Mouse (Mus musculus): Measurements from ENCODE around the gene Adgrb3.
"Not testable (repeated sequence)": the region's sequence is repeated elsewhere in the genome, so short reads cannot be mapped to it uniquely, and the experiment has no call there.

The Adgrb3 gene

GRCm38 (mm10) chr1:25754528-25754927 is 75.0 kb downstream of the Adgrb3 start:
- ATAC-seq (ENCODE audit: insufficient number of reproducible peaks, low FRiP score, low TSS enrichment): peak; percentile 59; the same call in 1 of the 2 replicates

- ATAC-seq (ENCODE audit: insufficient number of reproducible peaks, low FRiP score, low TSS enrichment): no peak
Measured at GRCm38 (mm10) chr1:25745575-25745974, 83.9 kb downstream of the Adgrb3 start.

- peak; percentile 88 for ATAC-seq (ENCODE audit: insufficient number of reproducible peaks, low FRiP score, low TSS enrichment)
Measured at GRCm38 (mm10) chr1:25744736-25745135, 84.8 kb downstream of the Adgrb3 start.

DNA sequence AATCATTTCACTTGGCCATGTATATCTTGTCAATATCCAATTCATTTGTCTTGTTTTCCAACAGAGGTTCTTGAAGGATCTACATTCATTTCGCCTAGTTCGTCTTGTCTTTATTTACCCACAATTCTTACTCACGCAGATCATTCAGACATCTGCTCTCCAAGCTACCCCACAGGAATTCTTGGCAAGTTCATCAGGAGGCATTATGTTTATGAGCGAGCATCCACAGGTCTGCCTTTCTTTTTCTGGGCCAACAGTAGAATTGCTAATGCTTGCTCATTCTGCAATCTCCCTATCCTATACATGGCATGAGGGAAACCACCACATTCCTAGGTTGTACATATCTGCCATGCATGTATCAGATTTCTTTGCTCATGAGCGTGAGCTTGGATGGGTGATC is 99.7 kb downstream of the Adgrb3 start:
- peak; percentile 70; the same call in 1 of the 2 replicates for ATAC-seq (ENCODE audit: insufficient number of reproducible peaks, low FRiP score, low TSS enrichment)

- ATAC-seq (ENCODE audit: insufficient number of reproducible peaks, low FRiP score, low TSS enrichment): peak; percentile 64; the same call in 1 of the 2 replicates
Measured at GRCm38 (mm10) chr1:25711474-25711873, 118.0 kb downstream of the Adgrb3 start.

DNA sequence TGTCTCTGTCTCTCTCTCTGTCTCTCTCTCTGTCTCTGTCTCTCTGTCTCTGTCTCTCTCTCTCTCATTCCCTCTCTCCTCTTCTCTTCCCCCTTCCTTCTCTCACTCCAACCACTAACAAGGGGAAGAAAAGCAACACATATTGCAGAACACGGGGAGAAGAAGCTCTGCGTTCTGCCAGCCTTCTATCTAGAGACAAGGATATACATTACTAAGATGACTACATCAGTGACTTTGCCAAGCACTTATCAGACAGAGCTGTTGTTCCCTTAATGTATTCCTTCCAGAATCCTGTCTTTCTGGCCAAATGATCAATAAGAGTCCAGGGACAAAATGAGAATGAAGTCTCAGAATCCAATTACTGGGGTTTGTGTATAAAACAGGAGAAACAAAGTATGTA is 123.2 kb downstream of the Adgrb3 start:
- no peak for ATAC-seq (ENCODE audit: insufficient number of reproducible peaks, low FRiP score, low TSS enrichment)

DNA sequence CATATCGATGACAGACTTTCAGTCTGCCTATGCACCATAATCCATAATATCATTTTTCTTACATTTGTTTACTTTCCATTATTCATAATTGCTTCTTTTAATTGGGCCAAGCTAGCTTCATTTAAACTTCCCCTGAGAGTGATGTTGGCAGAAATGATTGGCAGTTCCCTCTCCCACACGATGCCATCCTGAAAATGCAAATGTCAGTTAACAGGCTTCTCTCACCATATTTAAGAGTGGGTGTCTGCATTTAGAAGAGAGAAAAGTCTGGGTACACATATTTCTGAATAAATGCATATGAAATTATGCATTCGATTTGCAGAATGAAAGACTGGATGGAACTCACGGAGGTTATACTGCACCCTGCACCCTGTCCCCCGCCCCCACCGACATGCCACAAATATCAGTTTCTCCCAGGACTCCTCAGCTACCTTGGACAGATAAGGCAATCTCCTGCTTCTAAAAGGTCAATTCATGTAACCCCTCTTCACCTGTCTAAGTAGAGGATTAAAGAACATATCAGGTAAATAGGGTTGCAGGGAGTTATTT is 130.7 kb downstream of the Adgrb3 start:
- no peak for ATAC-seq (ENCODE audit: insufficient number of reproducible peaks, low FRiP score, low TSS enrichment)

DNA sequence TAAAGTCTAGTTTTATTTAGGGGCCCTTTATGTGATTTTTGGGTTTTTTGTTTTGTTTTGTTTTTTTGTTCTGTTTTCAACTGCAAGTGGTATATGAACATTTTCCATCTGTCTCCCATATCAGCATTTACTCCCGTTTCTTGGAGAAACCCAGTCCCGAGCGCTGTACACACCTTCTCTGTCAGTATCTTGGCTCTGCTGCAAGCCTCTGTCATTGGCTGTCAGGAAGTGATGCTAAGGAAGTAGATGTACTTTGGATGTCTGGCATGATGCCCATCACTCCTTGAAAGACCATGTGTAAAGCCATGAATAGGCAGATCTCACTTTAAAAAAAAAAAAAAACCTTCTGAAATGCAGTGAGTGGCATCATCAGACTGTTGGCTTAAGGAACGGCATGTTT is 132.3 kb downstream of the Adgrb3 start:
- no peak for ATAC-seq (ENCODE audit: insufficient number of reproducible peaks, low FRiP score, low TSS enrichment)

DNA sequence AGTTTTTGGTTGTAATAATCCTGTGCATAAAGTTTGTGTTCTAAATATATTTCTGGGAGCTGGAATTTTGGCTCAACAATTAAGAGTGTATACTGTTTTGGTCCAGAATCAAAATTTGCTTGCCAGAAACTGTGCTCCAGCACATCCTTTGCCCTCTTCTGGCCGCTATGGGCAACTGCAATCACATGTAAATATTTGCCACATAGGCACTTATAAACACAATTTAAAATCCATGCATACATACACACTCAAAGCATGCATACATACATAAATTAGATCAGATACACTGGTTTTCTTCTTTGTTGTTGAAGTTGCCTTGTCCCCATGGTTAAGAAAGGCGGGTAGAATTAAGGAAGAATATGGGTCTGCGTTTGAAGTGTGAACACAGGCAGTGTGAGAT is 132.7 kb downstream of the Adgrb3 start:
- ATAC-seq (ENCODE audit: insufficient number of reproducible peaks, low FRiP score, low TSS enrichment): no peak

GRCm38 (mm10) chr1:25682118-25682517 is 147.4 kb downstream of the Adgrb3 start:
- peak; percentile 68; the same call in 1 of the 2 replicates for ATAC-seq (ENCODE audit: insufficient number of reproducible peaks, low FRiP score, low TSS enrichment)

- ATAC-seq (ENCODE audit: insufficient number of reproducible peaks, low FRiP score, low TSS enrichment): no peak
Measured at GRCm38 (mm10) chr1:25679656-25680055, 149.9 kb downstream of the Adgrb3 start.

DNA sequence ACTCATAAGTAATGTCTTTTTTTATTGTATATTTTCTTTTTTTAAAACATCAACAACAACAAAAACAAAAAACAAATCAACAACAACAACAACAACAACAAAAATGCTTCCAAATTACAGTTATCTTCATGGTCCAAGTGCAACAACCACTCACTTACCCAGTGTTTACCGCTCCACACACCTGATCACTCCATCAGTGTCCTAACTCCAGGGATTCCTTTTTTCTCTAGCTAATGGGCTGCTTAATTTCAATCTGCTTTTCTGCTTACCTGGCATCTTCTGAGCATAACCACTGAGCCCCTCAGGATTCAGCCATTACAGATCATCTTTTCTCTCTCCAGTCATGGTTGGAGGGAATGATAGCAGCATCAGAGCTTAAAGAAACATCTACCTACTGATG is 176.8 kb downstream of the Adgrb3 start:
- ATAC-seq (ENCODE audit: insufficient number of reproducible peaks, low FRiP score, low TSS enrichment): 0 out of 2 replicates have a peak, but pooled peaks have one; percentile 20

DNA sequence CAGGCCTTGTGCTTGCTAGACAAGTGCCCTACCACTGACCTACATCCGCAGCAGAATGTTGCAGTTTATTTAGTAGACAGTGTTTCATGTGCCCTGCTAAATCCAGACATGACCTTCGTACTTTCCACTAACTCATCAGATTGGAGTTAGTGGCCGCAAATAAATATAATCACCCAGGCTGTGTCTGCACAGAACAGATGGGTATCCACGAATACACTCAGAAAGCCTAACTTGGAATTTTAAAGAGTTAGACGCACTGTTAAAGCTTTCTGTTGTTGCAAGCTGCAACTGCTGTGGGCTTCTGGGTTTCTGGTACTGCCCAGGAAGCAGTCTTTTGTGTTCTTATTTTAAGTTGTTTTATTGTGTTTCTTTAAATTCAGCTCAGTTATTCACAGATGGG is 185.3 kb downstream of the Adgrb3 start:
- no peak for ATAC-seq (ENCODE audit: insufficient number of reproducible peaks, low FRiP score, low TSS enrichment)

DNA sequence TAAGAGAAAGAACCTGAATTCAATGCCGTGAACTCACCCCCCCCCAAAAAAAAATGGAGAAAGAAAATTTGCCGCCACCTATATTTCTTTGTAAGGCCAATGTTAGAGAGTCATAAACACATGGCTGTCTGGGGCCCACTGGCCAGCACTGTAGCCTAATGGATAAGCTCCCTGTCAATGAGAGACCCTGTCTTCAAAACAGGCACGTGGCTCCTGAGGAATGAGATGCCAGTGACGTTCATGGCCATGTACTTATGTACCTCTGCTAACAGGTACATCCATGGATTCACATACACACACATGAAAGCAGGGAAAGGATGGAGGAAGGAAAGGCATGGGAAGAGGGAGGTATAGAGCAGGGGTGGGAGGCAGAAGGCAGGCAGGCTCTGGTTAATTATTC is 208.0 kb downstream of the Adgrb3 start:
- ATAC-seq (ENCODE audit: insufficient number of reproducible peaks, low FRiP score, low TSS enrichment): no peak; the same call in 1 of the 2 replicates

DNA sequence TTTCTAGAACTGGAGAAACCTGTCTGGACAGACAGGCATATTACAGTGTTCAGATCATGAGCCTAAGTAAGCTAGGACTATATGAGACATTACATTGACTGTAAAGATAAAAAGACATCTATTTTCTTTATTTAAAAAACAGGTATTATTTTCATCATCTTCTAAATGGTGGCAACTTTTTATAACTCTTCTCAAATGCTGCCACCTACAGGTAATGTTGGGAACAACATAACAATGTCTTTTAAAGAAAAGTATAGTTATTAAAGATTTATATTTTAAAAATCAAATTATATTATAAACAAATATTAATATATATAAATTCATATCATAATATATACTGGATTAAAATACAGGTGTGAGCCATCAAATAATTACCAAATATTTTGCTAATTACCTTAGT is 212.6 kb downstream of the Adgrb3 start:
- no peak for ATAC-seq (ENCODE audit: insufficient number of reproducible peaks, low FRiP score, low TSS enrichment)

GRCm38 (mm10) chr1:25610776-25611175 is 218.7 kb downstream of the Adgrb3 start:
- not testable (repeated sequence) for ATAC-seq (ENCODE audit: insufficient number of reproducible peaks, low FRiP score, low TSS enrichment)

DNA sequence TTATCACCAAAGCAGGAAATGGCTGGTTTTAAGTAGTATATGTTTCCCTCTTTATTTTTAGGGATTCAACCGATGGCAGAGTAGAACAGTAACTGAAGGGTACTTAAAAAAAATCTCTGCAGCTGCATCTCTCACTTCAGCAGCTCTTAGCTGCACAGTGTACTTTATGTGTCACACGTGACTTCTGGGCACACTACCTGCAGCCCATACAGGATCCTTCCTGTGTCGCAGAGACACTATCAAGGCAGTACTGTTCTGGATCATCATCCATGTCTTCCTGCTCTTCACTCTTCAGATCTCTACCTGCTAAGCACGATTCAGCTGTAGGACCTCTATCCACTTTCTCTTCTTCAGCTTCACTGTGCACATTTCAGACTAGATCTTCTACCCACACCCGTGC is 230.6 kb downstream of the Adgrb3 start:
- no peak for ATAC-seq (ENCODE audit: insufficient number of reproducible peaks, low FRiP score, low TSS enrichment)

DNA sequence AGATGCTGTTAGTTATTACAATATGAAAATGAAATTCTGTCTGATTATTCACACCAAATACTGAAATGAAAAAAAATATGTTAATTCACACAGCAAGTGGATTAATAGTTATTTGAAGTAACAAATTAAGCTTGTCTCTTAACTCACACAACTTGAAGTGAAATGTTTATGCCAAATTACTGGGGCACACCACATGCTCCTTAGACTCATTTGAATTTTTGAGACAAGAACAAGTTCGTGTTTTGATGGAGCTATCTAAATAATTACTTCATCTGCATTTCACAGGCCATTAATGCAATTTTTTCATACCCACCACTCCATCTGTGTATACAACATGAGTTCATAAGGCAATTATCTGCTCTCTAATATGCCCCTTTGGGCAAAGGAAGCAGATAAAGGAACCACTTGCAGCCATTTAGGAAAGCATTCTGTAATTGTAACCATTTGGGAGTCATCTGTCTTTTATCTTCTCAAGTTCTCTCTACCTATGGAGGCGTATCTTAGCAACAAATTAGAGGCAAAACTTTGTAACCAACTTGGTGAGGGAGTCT is 240.9 kb downstream of the Adgrb3 start:
- no peak for ATAC-seq (ENCODE audit: insufficient number of reproducible peaks, low FRiP score, low TSS enrichment)

DNA sequence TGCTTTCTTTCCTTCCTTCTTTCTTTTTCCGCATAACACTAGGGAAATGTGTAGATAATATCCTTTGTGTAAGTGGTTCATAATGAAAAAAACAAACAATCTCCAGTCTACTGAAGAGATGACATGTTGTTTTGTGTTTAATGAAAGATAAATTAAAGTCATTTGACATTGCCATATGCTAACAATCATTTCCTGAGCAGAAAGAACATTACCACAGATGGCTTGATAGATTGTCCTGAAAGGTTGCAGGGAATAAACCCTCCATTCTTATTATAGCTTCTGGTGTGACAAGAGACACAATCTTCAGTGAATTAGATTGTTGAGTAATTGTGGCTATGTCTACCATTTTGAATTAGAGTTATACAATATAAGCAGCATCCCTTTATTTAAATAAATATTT is 247.8 kb downstream of the Adgrb3 start:
- peak; percentile 69 for ATAC-seq (ENCODE audit: insufficient number of reproducible peaks, low FRiP score, low TSS enrichment)

DNA sequence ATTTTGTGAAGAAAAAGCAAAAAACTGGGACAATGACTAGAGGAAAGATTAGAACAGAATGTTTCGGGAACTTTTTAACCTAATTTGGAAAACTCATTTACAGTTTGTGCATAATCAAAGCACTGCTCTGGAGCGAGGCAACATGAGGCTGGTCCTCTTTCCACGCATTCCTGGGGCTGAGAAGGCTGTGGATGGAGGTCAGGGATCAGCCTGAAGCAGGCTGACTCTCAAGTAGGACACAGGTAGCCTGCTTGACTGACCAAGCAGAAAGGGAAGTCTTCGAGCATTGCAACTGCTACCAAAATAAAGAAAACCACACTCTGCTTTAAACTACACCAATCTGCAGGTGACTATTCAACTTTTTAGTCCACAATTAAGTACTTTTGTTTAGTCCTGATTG is 251.7 kb downstream of the Adgrb3 start:
- ATAC-seq (ENCODE audit: insufficient number of reproducible peaks, low FRiP score, low TSS enrichment): 0 out of 2 replicates have a peak, but pooled peaks have one; percentile 69

DNA sequence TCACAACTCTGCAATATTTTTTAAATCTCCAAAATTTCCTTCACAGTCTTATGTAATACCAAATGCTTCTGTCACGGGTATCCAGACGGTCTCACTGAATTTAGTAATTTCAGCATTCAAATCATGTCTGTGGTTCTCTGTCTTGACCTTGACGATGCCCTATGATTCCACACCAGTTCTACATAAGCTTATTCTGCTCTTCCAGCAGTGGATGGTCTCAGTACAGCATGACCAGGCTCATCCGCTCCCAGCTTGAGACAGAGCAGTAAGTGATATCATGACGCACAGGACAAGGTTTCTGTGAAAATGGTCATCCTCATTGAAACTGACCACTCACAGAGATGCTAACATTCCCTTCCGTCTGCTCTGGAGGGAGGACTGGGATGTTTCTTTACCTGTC is 252.9 kb downstream of the Adgrb3 start:
- no peak for ATAC-seq (ENCODE audit: insufficient number of reproducible peaks, low FRiP score, low TSS enrichment)

GRCm38 (mm10) chr1:25568096-25568495 is 261.4 kb downstream of the Adgrb3 start:
- ATAC-seq (ENCODE audit: insufficient number of reproducible peaks, low FRiP score, low TSS enrichment): no peak

Data from cerebellum, adult (tissue).